Mouse (Mus musculus) gastrocnemius, postnatal 4 days (tissue): ENCODE data around the gene Fam189a1. TPM values are rescaled to one million over a fixed set of nuclear protein-coding genes. Genes with fewer than 3 reads are reported as not detected.

ENCODE experiments used
- DNase-seq, 2 experiments: peaks; one replicate each; pipeline ENCODE4 v3.0.0; 2021 to 2022; ENCODE audit warnings: low spot score in 2 of 2, mixed read lengths in 2 of 2
- long read RNA-seq, 2 experiments: library from polyadenylated mRNA; stranded (forward); transcript quantifications; one replicate each; pipeline ENCODE4 v2.0.0; 2021
- total RNA-seq, 2 experiments: library from RNA; stranded (reverse); gene quantifications; 2 replicates each; pipeline ENCODE4 v1.2.3; 2021

Fam189a1 gene
- under 1 TPM; 0.34 to 0.41 TPM for total RNA-seq
- long read RNA-seq, experiment 1 = 0 reads
- long read RNA-seq, experiment 2, partial matches to known transcripts = 0 of 1 reads
- long read RNA-seq, experiment 2, other reads (novel, unspliced or antisense) = 1 of 1 reads

DNA sequence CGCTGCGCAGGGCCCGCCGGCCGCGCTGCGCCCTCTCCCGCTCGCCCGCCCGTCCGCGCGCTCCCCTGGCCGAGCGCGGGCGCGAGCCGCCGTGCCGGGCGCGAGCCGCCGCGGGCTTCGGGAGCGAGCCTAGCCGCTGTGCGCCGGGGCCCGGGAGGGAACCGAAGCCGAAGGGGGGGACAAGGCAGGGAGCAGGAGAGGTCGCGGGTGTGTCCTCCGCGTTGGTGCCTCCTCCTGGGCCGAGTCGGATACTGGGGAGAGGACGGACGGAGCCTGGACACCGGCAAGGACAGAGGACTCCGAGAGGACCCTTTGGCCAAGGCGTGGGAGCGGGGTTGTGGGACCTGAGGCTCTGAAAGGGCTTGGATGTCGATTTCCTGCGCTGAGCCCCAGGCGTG, at the start of gene Fam189a1:
Fam189a1 (minus strand) TSS at position 57 of the 398 bp plus-strand sequence.
- peak; percentile 21 to 26 for DNase-seq

DNA sequence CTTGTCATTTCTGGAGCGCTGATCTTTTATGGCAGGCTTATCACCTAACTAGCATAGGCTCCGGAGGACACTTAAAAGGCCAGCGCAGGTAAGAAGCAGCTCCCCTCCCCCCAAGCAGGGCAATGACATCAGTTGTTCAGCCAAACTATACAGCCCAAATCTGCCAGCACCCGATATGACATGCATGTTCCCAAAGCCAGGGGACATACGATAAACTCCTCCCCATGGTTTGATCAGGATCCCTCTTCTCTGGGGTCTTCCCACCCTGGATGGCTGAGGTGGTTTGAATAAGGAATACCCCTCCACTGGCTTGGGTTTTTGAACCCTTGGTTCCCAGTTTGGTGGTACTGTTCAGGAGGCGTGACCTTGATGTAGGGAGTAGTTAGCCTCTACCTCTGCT, 49.7 kb upstream of the Fam189a1 start:
- DNase-seq = no peak

GRCm38 (mm10) chr7:65202719-65203118, 46.3 kb upstream of the Fam189a1 start:
- no peak for DNase-seq

- no peak for DNase-seq
Measured at GRCm38 (mm10) chr7:65180694-65181093, 24.3 kb upstream of the Fam189a1 start.

GRCm38 (mm10) chr7:65170762-65171161, 14.4 kb upstream of the Fam189a1 start:
- DNase-seq = no peak

DNA sequence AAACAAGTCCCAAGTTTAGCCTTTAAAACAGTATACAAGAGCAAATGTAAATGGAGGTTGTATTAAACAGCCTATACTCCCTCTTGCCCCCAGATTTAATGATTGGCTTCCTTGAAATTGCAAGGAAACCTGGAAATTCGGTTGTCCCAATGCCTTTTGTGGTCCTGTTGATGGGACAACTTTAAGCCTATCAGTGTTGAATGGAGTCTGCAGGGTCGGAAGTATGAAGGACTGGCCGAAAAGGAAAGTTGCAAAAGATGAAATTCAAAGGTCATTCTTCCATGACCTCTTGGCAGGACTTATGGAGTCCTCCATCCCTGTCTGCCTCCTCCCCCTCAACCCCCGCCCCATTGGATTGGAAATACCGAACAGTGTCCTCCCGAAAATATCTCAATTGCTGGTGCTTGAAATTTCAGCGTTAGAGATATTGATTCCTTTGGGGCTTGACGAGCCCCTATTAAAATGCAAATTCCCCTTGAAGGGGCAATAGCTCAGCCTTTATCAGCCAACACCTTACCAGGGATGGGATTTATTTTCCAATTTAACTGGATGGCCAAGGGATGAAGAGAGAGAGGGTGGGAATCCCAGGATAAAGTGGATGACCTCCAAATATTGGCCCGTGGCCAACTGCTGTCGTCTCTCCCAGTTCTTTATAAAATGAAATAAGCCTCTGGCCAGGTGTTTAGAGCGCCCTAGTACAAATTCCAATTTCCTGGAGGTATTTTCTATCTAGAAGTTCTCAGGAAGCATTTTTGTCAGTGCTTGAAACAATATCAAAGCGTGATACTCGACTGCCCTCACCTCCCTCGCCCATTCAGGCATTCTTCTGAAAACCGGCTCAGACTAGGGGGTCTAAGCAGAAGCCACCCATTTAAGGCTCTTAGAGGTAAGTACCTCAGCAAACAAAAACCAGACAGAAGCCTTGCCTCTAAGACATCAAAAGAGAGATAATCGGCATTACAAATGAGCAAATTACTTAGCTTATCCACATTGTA, 958 bp upstream of the Fam189a1 start:
- no peak for DNase-seq

GRCm38 (mm10) chr7:65155628-65156513, 499 bp downstream of the Fam189a1 start:
- DNase-seq = peak; percentile 24 to 35

DNA sequence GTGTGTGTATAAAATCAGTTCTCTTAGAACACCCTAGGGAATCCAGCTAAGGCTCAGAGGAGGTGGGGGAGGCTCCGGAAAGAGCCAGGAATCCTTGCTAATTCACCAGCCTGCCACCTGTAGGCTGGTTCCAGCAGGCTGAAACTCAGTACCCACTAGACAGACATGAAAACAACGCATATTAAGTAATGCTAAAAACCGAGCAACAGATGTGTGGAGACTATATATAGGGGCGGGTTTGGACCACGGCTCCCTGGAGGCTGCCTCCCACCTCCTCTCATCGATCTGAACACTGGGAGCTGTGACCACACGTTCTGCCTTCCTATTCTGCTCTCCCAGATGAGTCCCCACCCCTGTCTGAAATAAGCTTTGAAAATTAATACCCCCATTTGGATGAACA, 1.8 kb downstream of the Fam189a1 start:
- DNase-seq = no peak

DNA sequence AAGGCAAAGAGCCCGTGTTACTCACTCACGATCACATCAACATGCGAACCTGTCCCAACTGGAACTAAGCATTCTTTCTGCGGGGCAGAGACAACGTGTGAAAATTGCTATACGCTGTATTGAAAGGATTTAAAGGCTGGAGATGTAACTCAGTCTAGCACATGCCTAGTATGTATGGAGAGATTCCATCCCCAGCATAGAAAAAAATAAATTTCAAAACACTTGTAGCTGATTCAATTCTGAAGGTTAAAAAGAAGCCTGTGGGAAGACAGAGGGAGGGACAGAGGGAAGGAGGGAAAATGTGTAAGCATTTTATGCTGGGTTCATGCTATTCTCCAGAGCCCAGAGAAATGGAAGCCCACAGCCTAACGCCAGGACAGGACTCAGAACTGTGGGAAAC, 2.5 kb downstream of the Fam189a1 start:
- no peak for DNase-seq

- DNase-seq = no peak
Measured at GRCm38 (mm10) chr7:65151526-65151925, 4.8 kb downstream of the Fam189a1 start.

- DNase-seq = no peak
Measured at GRCm38 (mm10) chr7:65149040-65149439, 7.3 kb downstream of the Fam189a1 start.

GRCm38 (mm10) chr7:65144881-65145280, 11.5 kb downstream of the Fam189a1 start:
- no peak for DNase-seq

DNA sequence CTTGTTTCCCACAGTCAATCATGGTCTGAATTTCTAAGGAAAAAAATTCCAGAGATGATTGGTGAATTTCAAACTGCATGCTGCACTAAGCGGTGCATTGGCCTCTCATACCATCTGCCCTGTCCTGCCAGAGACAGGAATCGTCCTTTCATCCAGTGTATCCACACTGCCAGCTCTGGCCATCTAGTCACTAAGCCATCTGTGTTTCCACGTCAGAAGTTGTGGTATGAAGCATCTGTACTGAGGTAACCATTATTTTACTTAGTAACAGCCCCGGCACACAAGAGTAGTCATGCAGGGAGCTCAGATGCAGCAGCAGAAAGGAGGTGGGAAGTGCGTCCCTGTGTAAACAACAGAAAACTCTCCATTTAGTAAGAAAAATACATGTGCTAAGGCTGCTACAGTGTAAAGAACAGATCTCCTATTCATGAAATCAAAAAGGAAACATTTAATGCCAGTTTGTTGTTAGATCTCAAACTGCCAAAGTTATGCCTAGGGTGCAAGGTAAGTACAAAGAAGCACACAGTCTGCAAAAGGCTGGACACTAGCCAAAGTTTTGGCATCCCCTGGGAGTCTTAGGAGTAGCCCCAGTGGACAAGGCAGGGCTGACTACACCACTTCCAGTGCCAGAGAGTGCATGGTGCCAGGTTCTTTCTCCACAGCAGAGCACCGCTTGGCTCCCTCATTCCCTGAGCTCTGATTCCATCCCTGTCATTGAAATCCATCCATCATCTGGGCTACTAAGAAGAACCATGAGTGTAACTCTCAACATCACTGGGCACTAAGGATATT, 14.3 kb downstream of the Fam189a1 start:
- DNase-seq = no peak

DNA sequence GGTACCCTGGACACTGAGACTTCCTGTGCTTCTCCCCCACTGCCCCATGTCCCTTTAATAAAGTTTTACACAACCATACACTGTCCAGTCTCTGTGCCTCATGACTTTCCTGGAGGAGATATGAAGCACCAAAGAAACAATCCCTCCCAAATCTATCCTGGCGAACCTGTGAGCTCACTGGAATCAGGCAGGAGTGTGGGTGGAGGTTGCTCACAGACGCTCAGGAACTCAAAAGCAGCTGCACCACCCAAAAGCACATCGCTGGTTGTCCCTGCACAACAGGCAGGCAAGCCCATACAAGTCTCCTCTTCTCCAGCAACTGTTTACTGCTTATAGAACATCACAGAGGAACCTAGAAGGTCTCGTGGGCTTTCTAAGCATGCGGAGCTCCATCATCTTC, 15.5 kb downstream of the Fam189a1 start:
- DNase-seq = no peak

DNA sequence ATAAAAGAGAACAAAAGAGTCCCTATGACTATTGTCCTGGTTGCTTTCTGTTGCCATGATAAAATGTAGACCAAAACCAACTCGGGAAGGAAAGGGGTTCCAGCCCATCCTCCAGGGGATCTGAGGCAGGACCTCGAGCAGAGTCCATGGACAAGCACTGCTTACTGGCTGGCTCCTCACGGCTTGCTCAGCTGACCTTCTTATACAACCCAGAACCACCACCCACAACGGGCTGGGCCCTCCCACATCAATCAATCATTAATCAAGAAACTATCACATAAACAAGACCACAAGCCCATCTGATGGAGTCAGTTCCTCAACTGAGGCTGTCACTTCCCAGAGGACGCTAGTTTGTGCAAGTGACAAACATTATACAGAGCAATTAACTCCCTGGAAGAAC, 16.3 kb downstream of the Fam189a1 start:
- DNase-seq = no peak

DNA sequence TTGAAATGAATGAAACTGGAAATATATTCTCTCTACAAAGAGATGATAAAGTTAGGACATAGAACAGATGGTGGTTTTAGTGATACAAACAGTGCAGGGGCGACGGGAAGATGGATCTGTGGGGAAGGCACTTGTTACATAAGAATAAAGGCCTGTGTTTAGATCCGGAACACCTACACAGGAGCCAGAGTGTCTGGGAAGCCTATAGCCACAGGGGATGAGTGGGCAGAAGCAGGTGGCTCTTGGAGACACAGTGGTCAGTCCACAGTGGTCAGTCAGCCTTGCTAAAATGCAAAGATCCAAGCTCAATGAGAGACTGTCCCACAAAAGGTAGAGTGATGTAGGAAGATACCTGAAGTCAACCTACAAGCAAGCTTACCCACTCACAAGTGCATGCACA, 32.6 kb downstream of the Fam189a1 start:
- no peak for DNase-seq

DNA sequence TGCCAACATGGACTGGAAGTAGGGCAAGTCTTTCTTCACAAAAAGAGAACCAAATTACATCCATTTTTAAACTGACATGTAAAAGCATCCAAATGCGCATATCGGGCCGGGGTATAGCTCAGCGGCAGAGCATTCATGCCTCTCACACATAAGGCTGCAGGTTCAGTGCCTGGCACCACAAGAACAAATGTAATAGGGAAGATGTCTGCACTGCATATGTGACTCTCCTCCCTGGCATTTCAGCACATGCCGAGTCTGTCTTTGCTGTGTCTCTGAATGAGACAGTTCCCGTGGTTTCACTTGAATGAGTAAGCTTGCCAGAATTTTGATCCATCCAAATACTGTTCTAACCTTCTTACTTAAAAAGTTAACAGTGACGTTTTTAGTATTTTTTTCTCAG, 39.5 kb downstream of the Fam189a1 start:
- DNase-seq = no peak

GRCm38 (mm10) chr7:65115366-65115765, 41.0 kb downstream of the Fam189a1 start:
- no peak for DNase-seq

GRCm38 (mm10) chr7:65111664-65112063, 44.7 kb downstream of the Fam189a1 start:
- DNase-seq = no peak

DNA sequence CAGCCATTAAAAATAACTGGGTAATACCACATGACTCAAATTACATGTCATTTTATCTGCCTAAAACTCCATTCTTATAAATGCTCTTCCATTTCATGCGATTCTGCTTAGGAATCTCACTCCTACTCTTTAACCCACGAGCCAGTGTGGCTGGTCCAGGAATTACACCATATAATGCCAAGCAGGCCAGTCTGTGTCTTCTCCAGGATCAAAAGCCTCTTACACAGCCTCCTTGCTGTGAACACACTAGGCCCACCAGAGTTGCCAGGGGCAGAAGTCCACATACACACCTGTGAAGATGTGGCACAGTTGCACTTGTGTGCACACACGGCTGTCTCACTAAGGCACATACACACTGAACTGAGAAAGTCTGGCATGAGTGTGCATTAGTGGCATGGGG, 50.8 kb downstream of the Fam189a1 start:
- no peak for DNase-seq

DNA sequence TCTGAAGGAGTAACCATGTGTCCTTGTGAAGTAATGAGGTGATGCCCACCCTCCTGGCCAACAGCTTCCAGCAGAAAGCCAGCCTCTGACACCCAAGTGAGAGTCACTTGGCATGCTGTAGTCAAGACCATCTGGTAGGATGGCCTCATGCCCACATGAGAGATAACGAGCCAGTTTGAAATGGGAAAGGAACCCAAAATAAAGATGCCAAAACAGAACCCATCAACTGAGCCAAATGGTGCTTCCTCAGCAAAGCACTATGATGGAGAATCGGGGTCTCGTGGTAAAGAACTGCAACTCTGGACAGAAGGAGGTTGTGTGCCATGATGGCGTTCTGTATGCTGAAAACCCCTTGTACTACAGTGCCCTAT, 51.3 kb downstream of the Fam189a1 start:
- DNase-seq = no peak
